Mouse (Mus musculus) ES-Bruce4 (cell line): ENCODE measurements around the gene Sprr2d.

Experiments used
- CTCF ChIP-seq: IDR thresholded peaks from one replicate; pipeline ENCODE4 v1.8.1; 2011; ENCODE audit warnings: low read depth, low read length
- EP300 ChIP-seq: IDR thresholded peaks from 2 replicates; pipeline ENCODE4 v1.6.1; 2011; ENCODE audit warnings: low read depth, low read length; ENCODE audit not compliant: insufficient read depth
- POLR2A ChIP-seq: IDR thresholded peaks from one replicate; pipeline ENCODE4 v1.8.1; 2011; ENCODE audit warnings: low read length; ENCODE audit not compliant: insufficient read depth

GRCm38 (mm10) chr3:92373613-92374012 is 34.7 kb downstream of the Sprr2d start:
- TF ChIP-seq CTCF (no peak), POLR2A (no peak), EP300 (no peak)
